Mouse (Mus musculus) hindbrain, embryonic 13.5 days (tissue): ENCODE data around the gene Scarb2. TPM values are rescaled to one million over a fixed set of nuclear protein-coding genes. Genes with fewer than 3 reads are reported as not detected.
A peak's percentile ranks its signal among the peaks of the same experiment; 100 is the strongest.

ENCODE experiments used
- ATAC-seq: fragments of 200-750 bp; cut with Nextera tagmentation; 2 replicates; pipeline ENCODE4 v1.8.0; 2017; ENCODE audit warnings: moderate TSS enrichment; ENCODE audit not compliant: low FRiP score
- H3K27ac ChIP-seq: fragments of 300-500 bp; sonication (generic); 2 replicates; pipeline ENCODE4 v1.5.1; 2015; ENCODE audit warnings: inconsistent platforms, mild to moderate bottlenecking, moderate library complexity
- H3K27me3 ChIP-seq: fragments of 300-500 bp; sonication (generic); 2 replicates; pipeline ENCODE4 v1.6.1; 2015; ENCODE audit warnings: mild to moderate bottlenecking, inconsistent platforms
- H3K36me3 ChIP-seq: fragments of 300-500 bp; sonication (generic); 2 replicates; pipeline ENCODE4 v1.6.1; 2015; ENCODE audit warnings: mild to moderate bottlenecking, inconsistent platforms
- H3K4me1 ChIP-seq: fragments of 300-500 bp; sonication (generic); replicated peaks from 2 replicates; pipeline ENCODE4 v1.6.1; 2015; ENCODE audit warnings: inconsistent platforms
- H3K4me2 ChIP-seq: fragments of 300-500 bp; sonication (generic); 2 replicates; pipeline ENCODE4 v1.6.1; 2015; ENCODE audit warnings: inconsistent platforms, mild to moderate bottlenecking, moderate library complexity
- H3K4me3 ChIP-seq: fragments of 300-500 bp; sonication (generic); 2 replicates; pipeline ENCODE4 v1.5.1; 2015; ENCODE audit warnings: mild to moderate bottlenecking, inconsistent platforms
- H3K9ac ChIP-seq: fragments of 300-500 bp; sonication (generic); 2 replicates; pipeline ENCODE4 v1.6.1; 2015; ENCODE audit warnings: mild to moderate bottlenecking, inconsistent platforms
- H3K9me3 ChIP-seq: fragments of 300-500 bp; sonication (generic); 2 replicates; pipeline ENCODE4 v1.6.1; 2016; ENCODE audit warnings: inconsistent platforms
- WGBS: fragments of 180-500 bp; shearing (Covaris S2); methylation state at CpG from one replicate; pipeline ENCODE4 v1.1.7; 2015; 5-methylcytosine and 5-hydroxymethylcytosine counted together
- polyA plus RNA-seq: library from polyadenylated mRNA; unstranded; fragments of >200 nt; fragmentation: Nextera tagmentation; extraction: Ambion mirVana; gene quantifications from 2 replicates; pipeline ENCODE4 v1.2.1, GENCODE M21; 2015

Scarb2 gene
- polyA plus RNA-seq, 1 experiment from 2014 or later = 20.5 TPM

- Histone ChIP-seq H3K9me3 (no peaks in the 10 kb centered on the region), H3K36me3 (peaks cover 40% of the 10 kb centered on the region), H3K27me3 (no peaks in the 10 kb centered on the region), H3K9ac (no peak overlapping the region), H3K4me3 (no peak overlapping the region), H3K27ac (no peak overlapping the region), H3K4me1 (no peaks in the 10 kb centered on the region), H3K4me2 (no peak overlapping the region)
- no peak for ATAC-seq
- WGBS = 51% methylated on average over 5 of the region's 5 CpGs
These were observed 47.9 kb downstream of the Scarb2 start for GRCm38 (mm10) chr5:92458726-92459125.

GRCm38 (mm10) chr5:92457410-92457809 lies 49.2 kb downstream of the Scarb2 start:
- no peaks in the 10 kb centered on the region for H3K27me3 ChIP-seq
- no peak overlapping the region for H3K4me3 ChIP-seq
- 88% methylated on average over 2 of the region's 2 CpGs for WGBS
- peaks cover 51% of the 10 kb centered on the region for H3K36me3 ChIP-seq
- ATAC-seq = no peak
- no peaks in the 10 kb centered on the region for H3K9me3 ChIP-seq
- H3K4me1 ChIP-seq = no peaks in the 10 kb centered on the region
- no peak overlapping the region for H3K4me2 ChIP-seq
- H3K27ac ChIP-seq = no peak overlapping the region
- no peak overlapping the region for H3K9ac ChIP-seq

GRCm38 (mm10) chr5:92452876-92453275 lies 53.8 kb downstream of the Scarb2 start:
- no peak overlapping the region for H3K27ac ChIP-seq
- peaks cover 79% of the 10 kb centered on the region for H3K36me3 ChIP-seq
- H3K9ac ChIP-seq = no peak overlapping the region
- no peak overlapping the region for H3K4me2 ChIP-seq
- no peaks in the 10 kb centered on the region for H3K4me1 ChIP-seq
- H3K9me3 ChIP-seq = no peaks in the 10 kb centered on the region
- H3K27me3 ChIP-seq = no peaks in the 10 kb centered on the region
- ATAC-seq = no peak
- 91% methylated on average over 5 of the region's 5 CpGs for WGBS
- no peak overlapping the region for H3K4me3 ChIP-seq

GRCm38 (mm10) chr5:92446736-92447135 lies 59.9 kb downstream of the Scarb2 start:
- no peak for ATAC-seq
- no peak overlapping the region for H3K4me3 ChIP-seq
- 97% methylated on average over 5 of the region's 5 CpGs for WGBS

GRCm38 (mm10) chr5:92445016-92445415 lies 61.6 kb downstream of the Scarb2 start:
- H3K36me3 ChIP-seq = peaks cover 74% of the 10 kb centered on the region

More at GRCm38 (mm10) chr5:92446736-92447135, 59.9 kb downstream of the Scarb2 start:
- Histone ChIP-seq H3K27me3 (no peaks in the 10 kb centered on the region), H3K36me3 (peaks cover 87% of the 10 kb centered on the region), H3K27ac (no peak overlapping the region), H3K9ac (no peak overlapping the region), H3K9me3 (no peaks in the 10 kb centered on the region), H3K4me2 (no peak overlapping the region), H3K4me1 (no peaks in the 10 kb centered on the region)

GRCm38 (mm10) chr5:92442914-92443313 lies 63.7 kb downstream of the Scarb2 start:
- Histone ChIP-seq H3K27ac (no peak overlapping the region), H3K9me3 (no peaks in the 10 kb centered on the region), H3K9ac (no peak overlapping the region), H3K36me3 (peaks cover 53% of the 10 kb centered on the region), H3K4me1 (no peaks in the 10 kb centered on the region), H3K4me2 (no peak overlapping the region), H3K27me3 (no peaks in the 10 kb centered on the region), H3K4me3 (no peak overlapping the region)
- WGBS = 88% methylated on average over 7 of the region's 7 CpGs
- no peak for ATAC-seq

More at GRCm38 (mm10) chr5:92445016-92445415, 61.6 kb downstream of the Scarb2 start:
- no peak overlapping the region for H3K4me3 ChIP-seq
- no peak overlapping the region for H3K4me2 ChIP-seq
- no peaks in the 10 kb centered on the region for H3K9me3 ChIP-seq
- no peak for ATAC-seq
- no peak overlapping the region for H3K27ac ChIP-seq
- WGBS = 90% methylated on average over 2 of the region's 2 CpGs
- no peak overlapping the region for H3K9ac ChIP-seq
- H3K4me1 ChIP-seq = no peaks in the 10 kb centered on the region
- no peaks in the 10 kb centered on the region for H3K27me3 ChIP-seq

GRCm38 (mm10) chr5:92441494-92441893 lies 65.1 kb downstream of the Scarb2 start:
- no peak for ATAC-seq
- 85% methylated on average over 5 of the region's 5 CpGs for WGBS
- no peak overlapping the region for H3K4me3 ChIP-seq

GRCm38 (mm10) chr5:92438540-92438939 lies 68.1 kb downstream of the Scarb2 start:
- 92% methylated on average over 8 of the region's 8 CpGs for WGBS
- Histone ChIP-seq H3K9me3 (no peaks in the 10 kb centered on the region), H3K4me3 (no peak overlapping the region), H3K27me3 (no peaks in the 10 kb centered on the region), H3K36me3 (peaks cover 11% of the 10 kb centered on the region), H3K27ac (no peak overlapping the region), H3K9ac (no peak overlapping the region), H3K4me1 (peaks cover 10% of the 10 kb centered on the region), H3K4me2 (no peak overlapping the region)
- ATAC-seq = no peak

More at GRCm38 (mm10) chr5:92441494-92441893, 65.1 kb downstream of the Scarb2 start:
- Histone ChIP-seq H3K4me1 (no peaks in the 10 kb centered on the region), H3K27me3 (no peaks in the 10 kb centered on the region), H3K4me2 (no peak overlapping the region), H3K36me3 (peaks cover 39% of the 10 kb centered on the region), H3K27ac (no peak overlapping the region), H3K9me3 (no peaks in the 10 kb centered on the region), H3K9ac (no peak overlapping the region)

GRCm38 (mm10) chr5:92435025-92435584 lies 71.5 kb downstream of the Scarb2 start, which contains the start of gene Nup54:
Gene Nup54 (minus strand): TSS chr5:92435219.
- 1% methylated on average over 34 of the region's 34 CpGs for WGBS
- peak; percentile 100 for ATAC-seq
- H3K27me3 ChIP-seq = no peaks in the 10 kb centered on the region
- H3K36me3 ChIP-seq = peaks cover 7% of the 10 kb centered on the region
- peak within 1 kb of the TSS; percentile 97 for H3K4me3 ChIP-seq
- H3K9me3 ChIP-seq = no peaks in the 10 kb centered on the region
- H3K27ac ChIP-seq = peak within 1 kb of the TSS; percentile 83
- peaks cover 15% of the 10 kb centered on the region for H3K4me1 ChIP-seq
- peak within 1 kb of the TSS; percentile 80 for H3K4me2 ChIP-seq
- H3K9ac ChIP-seq = peak within 1 kb of the TSS; percentile 96

- WGBS = 1% methylated on average over 30 of the region's 39 CpGs
- Histone ChIP-seq H3K4me2 (peak overlapping the region; percentile 80), H3K36me3 (peaks cover 7% of the 10 kb centered on the region), H3K27me3 (no peaks in the 10 kb centered on the region), H3K27ac (peak overlapping the region; percentile 83), H3K9ac (peak overlapping the region; percentile 96), H3K4me3 (peak overlapping the region; percentile 97), H3K9me3 (no peaks in the 10 kb centered on the region), H3K4me1 (peaks cover 15% of the 10 kb centered on the region)
- ATAC-seq = peak; percentile 79
These were observed 72.1 kb downstream of the Scarb2 start for GRCm38 (mm10) chr5:92434571-92434985.

- H3K36me3 ChIP-seq = peaks cover 9% of the 10 kb centered on the region
- peak overlapping the region; percentile 80 for H3K4me2 ChIP-seq
- no peak for ATAC-seq
- H3K4me1 ChIP-seq = peaks cover 15% of the 10 kb centered on the region
- no peaks in the 10 kb centered on the region for H3K27me3 ChIP-seq
- H3K27ac ChIP-seq = peak overlapping the region; percentile 83; the same call in 1 of the 2 replicates
- no peaks in the 10 kb centered on the region for H3K9me3 ChIP-seq
- H3K9ac ChIP-seq = peak overlapping the region; percentile 96
- peak overlapping the region; percentile 97 for H3K4me3 ChIP-seq
- WGBS = 2% methylated on average over 12 of the region's 12 CpGs
These were observed 72.6 kb downstream of the Scarb2 start for GRCm38 (mm10) chr5:92434070-92434469.

GRCm38 (mm10) chr5:92431611-92432010 lies 75.0 kb downstream of the Scarb2 start:
- 0 out of 2 replicates have a peak overlapping the region, but pooled peaks have one; percentile 8 for H3K27ac ChIP-seq
- H3K9me3 ChIP-seq = no peaks in the 10 kb centered on the region
- H3K27me3 ChIP-seq = no peaks in the 10 kb centered on the region
- WGBS = 77% methylated on average over 7 of the region's 7 CpGs
- H3K36me3 ChIP-seq = peaks cover 33% of the 10 kb centered on the region
- no peak overlapping the region for H3K4me2 ChIP-seq
- H3K4me3 ChIP-seq = no peak overlapping the region
- peaks cover 15% of the 10 kb centered on the region for H3K4me1 ChIP-seq
- no peak overlapping the region for H3K9ac ChIP-seq
- ATAC-seq = no peak

- WGBS = 90% methylated on average over 5 of the region's 5 CpGs
- H3K4me2 ChIP-seq = no peak overlapping the region
These were observed 75.9 kb downstream of the Scarb2 start for GRCm38 (mm10) chr5:92430723-92431122.

More at GRCm38 (mm10) chr5:92430723-92431122, 75.9 kb downstream of the Scarb2 start:
- no peaks in the 10 kb centered on the region for H3K9me3 ChIP-seq
- no peak overlapping the region for H3K9ac ChIP-seq
- H3K4me3 ChIP-seq = no peak overlapping the region
- peaks cover 15% of the 10 kb centered on the region for H3K4me1 ChIP-seq
- H3K27me3 ChIP-seq = no peaks in the 10 kb centered on the region
- ATAC-seq = no peak
- H3K27ac ChIP-seq = no peak overlapping the region
- H3K36me3 ChIP-seq = peaks cover 36% of the 10 kb centered on the region
